Mouse (Mus musculus): ENCODE results near the gene Lrrc20. TPM values are rescaled to one million over a fixed set of nuclear protein-coding genes. Genes with fewer than 3 reads are reported as not detected.
"Not testable (repeated sequence)": the region's sequence is repeated elsewhere in the genome, so short reads cannot be mapped to it uniquely, and the experiment has no call there.

Gene Lrrc20
- polyA plus RNA-seq, 1 experiment from 2014 or later = 5.9 TPM

DNA sequence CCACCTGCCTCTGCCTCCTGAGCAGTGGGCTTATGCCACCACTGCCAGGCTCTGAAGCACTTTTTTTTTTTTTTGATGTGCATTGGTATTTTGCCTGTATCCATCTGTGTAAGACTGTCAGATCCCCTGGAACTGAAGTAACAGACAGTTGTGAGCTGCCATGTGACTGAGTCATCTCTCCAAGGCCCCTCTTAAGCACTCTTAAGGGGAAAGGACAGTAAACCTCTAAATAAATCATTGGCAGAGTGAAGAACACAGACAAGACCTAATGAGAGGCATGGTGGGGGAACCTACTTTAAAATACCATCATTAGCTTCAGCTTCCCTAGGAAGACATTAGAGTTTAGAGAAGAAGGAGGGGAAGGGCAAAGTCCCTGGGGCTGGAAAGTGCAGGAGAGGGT is 132.6 kb downstream of the Lrrc20 start:
- H3K36me3 ChIP-seq = no peaks in the 10 kb centered on the region
- no peaks in the 10 kb centered on the region for H3K4me1 ChIP-seq (replicated peaks)
- no peak overlapping the region for H3K4me2 ChIP-seq (replicated peaks)
- H3K27me3 ChIP-seq (replicated peaks) = no peaks in the 10 kb centered on the region
- ATAC-seq = no peak
- H3K9me3 ChIP-seq = no peaks in the 10 kb centered on the region
- H3K27ac ChIP-seq = no peak overlapping the region
- H3K4me3 ChIP-seq (replicated peaks) = no peak overlapping the region
- no peak overlapping the region for H3K9ac ChIP-seq

DNA sequence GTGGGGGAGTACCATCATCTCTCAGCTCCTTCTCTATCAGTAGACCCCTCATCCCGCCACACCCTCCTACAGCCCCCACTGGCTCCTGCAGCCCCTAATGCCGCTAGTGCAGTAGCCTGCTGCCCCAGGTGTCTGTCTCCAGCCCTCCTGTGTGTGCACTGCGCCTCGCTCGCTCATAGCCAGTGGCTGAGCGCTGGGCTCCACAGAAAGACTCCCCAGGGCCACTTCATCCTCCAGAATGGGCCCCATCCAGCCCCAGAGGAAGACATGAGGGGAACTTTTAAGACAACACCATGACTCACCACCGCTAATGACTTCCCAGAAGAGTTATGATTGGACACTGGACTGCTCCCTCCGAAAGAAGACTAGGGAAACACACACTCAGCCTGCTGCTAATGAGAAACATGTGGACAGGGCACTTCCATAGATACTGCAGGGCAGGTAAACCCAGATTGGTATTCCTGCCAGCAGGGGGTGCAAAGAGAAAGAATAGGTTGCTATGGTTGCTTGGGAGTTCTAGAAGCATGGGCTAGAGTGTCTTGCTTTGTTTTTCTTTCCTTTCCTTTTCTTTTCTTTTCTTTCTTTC is 135.1 kb downstream of the Lrrc20 start:
- peak; percentile 28; the same call in 1 of the 2 replicates for ATAC-seq
- 74% methylated on average over 8 of the region's 8 CpGs for WGBS
- H3K9ac ChIP-seq = no peak overlapping the region

DNA sequence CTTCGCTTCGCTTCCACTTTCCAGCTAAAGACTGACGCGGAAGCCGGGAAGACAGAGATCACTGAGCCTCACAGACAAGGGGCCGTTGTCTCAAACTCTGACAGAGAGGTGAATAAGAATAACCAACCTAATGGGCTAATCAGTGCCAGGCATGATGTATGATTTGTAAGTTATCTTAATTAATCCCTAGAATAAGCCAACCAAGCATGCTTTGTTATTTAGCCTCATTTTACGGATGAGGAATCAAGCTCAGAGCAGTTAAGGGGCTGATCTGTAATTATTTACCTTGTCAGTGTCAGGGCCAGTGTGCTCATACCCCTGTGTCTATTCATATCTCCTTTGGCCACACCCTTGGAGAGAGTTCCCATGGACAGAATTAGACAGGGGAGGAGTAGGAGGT is 138.7 kb downstream of the Lrrc20 start:
- Histone ChIP-seq H3K4me1 (replicated peaks) (no peaks in the 10 kb centered on the region), H3K9ac (no peak overlapping the region), H3K27me3 (replicated peaks) (no peaks in the 10 kb centered on the region), H3K4me3 (replicated peaks) (no peak overlapping the region), H3K9me3 (no peaks in the 10 kb centered on the region), H3K27ac (no peak overlapping the region), H3K4me2 (replicated peaks) (no peak overlapping the region), H3K36me3 (no peaks in the 10 kb centered on the region)
- no peak for ATAC-seq
- WGBS = 87% methylated on average over 7 of the region's 7 CpGs

More for the DNA sequence above, 135.1 kb downstream of the Lrrc20 start:
- Histone ChIP-seq H3K9me3 (no peaks in the 10 kb centered on the region), H3K27ac (no peak overlapping the region), H3K4me3 (replicated peaks) (no peak overlapping the region), H3K27me3 (replicated peaks) (no peaks in the 10 kb centered on the region), H3K4me1 (replicated peaks) (no peaks in the 10 kb centered on the region), H3K36me3 (no peaks in the 10 kb centered on the region), H3K4me2 (replicated peaks) (no peak overlapping the region)

DNA sequence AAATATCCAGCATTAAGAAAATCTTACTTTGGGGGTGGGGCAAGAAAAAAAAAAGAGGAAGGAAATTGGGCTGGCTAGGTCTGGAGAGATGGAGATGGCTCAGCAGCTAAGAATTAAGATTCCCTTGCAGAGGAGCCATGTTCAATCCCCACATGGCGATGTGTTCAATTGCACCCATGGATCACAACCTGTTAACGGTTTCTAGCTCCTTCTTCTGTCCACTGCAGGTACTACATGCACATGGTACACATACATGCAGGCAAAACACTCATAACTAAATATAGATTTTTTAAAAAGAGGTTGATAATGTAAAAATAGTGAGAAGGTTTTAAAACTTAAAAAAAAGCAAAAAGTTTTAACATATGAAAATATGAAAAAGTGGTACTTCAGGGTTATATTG is 142.9 kb downstream of the Lrrc20 start:
- no peaks in the 10 kb centered on the region for H3K27me3 ChIP-seq (replicated peaks)
- H3K36me3 ChIP-seq = no peaks in the 10 kb centered on the region
- no peaks in the 10 kb centered on the region for H3K4me1 ChIP-seq (replicated peaks)
- no peak overlapping the region for H3K9ac ChIP-seq
- 81% methylated on average over 2 of the region's 2 CpGs for WGBS
- no peaks in the 10 kb centered on the region for H3K9me3 ChIP-seq
- H3K4me3 ChIP-seq (replicated peaks) = no peak overlapping the region
- H3K27ac ChIP-seq = no peak overlapping the region
- ATAC-seq = no peak
- H3K4me2 ChIP-seq (replicated peaks) = no peak overlapping the region

DNA sequence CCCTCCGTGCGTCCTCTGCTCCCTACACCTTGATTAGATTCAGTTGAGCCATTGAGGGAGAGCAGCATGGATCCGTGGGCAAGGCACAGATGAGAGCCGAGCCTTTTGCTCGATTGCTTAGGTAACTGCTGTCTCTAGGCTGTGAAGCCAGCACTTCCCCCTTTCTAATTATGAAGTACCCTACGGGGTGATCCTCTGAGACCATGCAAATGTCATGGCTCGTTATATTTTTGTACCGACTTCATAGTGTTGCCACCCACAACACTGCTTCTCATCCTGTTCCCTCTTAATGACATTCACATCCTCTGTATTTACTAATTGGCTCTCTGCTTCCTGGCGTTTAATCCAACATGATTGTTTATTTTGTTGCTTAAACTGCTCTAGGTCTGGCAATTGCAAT is 146.1 kb downstream of the Lrrc20 start:
- no peak overlapping the region for H3K9ac ChIP-seq
- H3K4me1 ChIP-seq (replicated peaks) = peaks cover 12% of the 10 kb centered on the region
- no peak overlapping the region for H3K4me3 ChIP-seq (replicated peaks)
- H3K36me3 ChIP-seq = no peaks in the 10 kb centered on the region
- WGBS = 61% methylated on average over 9 of the region's 9 CpGs
- H3K4me2 ChIP-seq (replicated peaks) = no peak overlapping the region
- H3K27me3 ChIP-seq (replicated peaks) = peaks cover 21% of the 10 kb centered on the region
- no peak overlapping the region for H3K27ac ChIP-seq
- no peak for ATAC-seq
- H3K9me3 ChIP-seq = no peaks in the 10 kb centered on the region

DNA sequence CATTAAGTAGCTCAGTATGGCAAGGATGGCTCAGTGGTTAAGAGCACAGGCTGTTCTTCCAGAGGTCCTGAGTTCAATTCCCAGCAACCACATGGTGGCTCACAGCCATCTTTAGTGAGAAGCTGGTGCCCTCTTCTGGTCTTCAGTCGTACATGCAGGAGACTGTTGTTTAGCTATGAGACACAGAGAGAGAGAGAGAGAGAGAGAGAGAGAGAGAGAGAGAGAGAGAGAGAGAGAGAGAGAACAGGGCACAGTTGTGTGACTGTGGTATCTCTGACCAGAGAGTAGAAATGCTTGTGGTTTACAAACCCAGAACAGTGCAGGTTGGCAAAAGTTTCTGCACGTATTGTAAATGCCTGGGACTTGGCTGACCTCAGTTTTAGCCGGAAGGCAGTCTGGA is 148.3 kb downstream of the Lrrc20 start:
- not testable (repeated sequence) for H3K9ac ChIP-seq; H3K4me2 ChIP-seq (replicated peaks); H3K36me3 ChIP-seq; ATAC-seq; H3K9me3 ChIP-seq; H3K4me3 ChIP-seq (replicated peaks); H3K27ac ChIP-seq
- H3K4me1 ChIP-seq (replicated peaks) = peaks cover 12% of the 10 kb centered on the region
- WGBS = 63% methylated on average over 3 of the region's 3 CpGs
- peaks cover 21% of the 10 kb centered on the region for H3K27me3 ChIP-seq (replicated peaks)

DNA sequence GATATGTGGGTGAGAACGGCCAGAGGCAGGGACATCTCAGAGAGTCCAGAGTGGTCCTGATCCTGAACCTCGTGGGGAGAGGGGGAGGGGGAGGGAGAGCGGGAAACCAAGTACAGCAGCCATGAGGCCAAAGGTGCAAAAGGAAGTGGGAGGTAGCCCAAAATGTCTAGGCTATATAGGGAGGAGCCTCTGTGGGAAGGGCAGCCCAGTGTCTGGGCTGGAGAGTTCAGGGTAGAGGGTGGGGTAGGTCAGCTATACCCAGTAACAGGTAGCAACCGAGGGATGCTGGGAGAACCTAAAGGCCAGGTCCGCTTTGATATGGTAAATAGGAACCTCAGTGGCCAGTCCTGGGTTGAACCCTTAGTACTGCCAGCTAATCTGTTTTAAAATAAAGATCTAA is 149.2 kb downstream of the Lrrc20 start:
- 28% methylated on average over 5 of the region's 5 CpGs for WGBS
- Histone ChIP-seq H3K4me3 (replicated peaks) (no peak overlapping the region), H3K4me1 (replicated peaks) (peaks cover 12% of the 10 kb centered on the region), H3K9me3 (no peaks in the 10 kb centered on the region), H3K4me2 (replicated peaks) (peak overlapping the region; percentile 85; the same call in 1 of the 2 replicates), H3K9ac (no peak overlapping the region), H3K27ac (no peak overlapping the region), H3K36me3 (no peaks in the 10 kb centered on the region), H3K27me3 (replicated peaks) (peaks cover 21% of the 10 kb centered on the region)
- ATAC-seq = peak; percentile 39; the same call in 1 of the 2 replicates

DNA sequence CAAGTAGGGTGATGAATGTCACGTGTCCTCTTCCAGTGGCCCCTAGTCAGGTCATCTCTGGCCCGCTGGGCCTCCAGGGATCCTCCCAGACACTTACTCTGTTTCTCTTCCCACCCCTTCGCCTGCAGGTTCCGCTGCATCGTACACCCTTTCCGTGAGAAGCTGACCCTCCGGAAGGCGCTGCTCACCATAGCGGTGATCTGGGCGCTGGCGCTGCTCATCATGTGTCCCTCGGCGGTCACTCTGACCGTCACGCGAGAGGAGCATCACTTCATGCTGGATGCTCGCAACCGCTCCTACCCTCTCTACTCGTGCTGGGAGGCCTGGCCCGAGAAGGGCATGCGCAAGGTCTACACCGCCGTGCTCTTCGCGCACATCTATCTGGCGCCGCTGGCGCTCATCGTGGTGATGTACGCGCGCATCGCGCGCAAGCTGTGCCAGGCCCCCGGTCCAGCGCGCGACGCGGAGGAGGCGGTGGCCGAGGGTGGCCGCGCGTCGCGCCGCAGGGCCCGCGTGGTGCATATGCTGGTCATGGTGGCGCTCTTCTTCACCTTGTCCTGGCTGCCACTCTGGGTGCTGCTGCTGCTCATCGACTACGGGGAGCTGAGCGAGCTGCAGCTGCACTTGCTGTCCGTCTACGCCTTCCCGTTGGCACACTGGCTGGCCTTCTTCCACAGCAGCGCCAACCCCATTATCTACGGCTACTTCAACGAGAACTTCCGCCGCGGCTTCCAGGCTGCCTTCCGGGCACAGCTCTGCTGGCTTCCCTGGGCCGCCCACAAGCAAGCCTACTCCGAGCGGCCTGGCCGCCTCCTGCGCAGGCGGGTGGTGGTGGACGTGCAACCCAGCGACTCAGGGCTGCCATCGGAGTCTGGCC is 150.0 kb downstream of the Lrrc20 start:
- WGBS = 7% methylated on average over 74 of the region's 74 CpGs
- ATAC-seq = peak; percentile 61; the same call in 1 of the 2 replicates

DNA sequence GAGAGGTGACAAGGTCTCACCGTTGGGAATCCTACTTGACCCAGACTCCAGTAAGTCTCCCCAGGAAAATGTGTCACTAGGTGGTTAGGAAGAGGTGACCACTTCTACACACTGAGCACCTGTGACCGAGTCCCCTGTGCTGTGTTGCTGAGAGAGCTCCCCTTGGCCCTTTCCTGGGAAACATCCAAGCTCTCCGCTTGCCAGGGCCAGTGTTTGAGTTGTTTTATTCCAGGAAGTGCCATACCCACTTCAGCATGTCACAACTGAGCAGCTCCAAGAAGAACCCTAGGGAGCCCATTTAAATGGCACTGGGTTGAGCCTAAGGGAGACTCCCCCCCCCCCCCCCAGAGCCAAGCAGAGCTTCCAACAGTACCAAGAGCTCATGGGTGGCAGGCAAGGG is 150.9 kb downstream of the Lrrc20 start:
- no peak for ATAC-seq
- Histone ChIP-seq H3K4me3 (replicated peaks) (no peak overlapping the region), H3K36me3 (no peaks in the 10 kb centered on the region), H3K4me1 (replicated peaks) (peaks cover 12% of the 10 kb centered on the region), H3K9ac (no peak overlapping the region), H3K9me3 (no peaks in the 10 kb centered on the region), H3K27ac (no peak overlapping the region), H3K4me2 (replicated peaks) (no peak overlapping the region), H3K27me3 (replicated peaks) (peaks cover 21% of the 10 kb centered on the region)
- WGBS = 72% methylated on average over 3 of the region's 3 CpGs

More for the DNA sequence above, 150.0 kb downstream of the Lrrc20 start:
- no peak overlapping the region for H3K27ac ChIP-seq
- H3K27me3 ChIP-seq (replicated peaks) = peaks cover 21% of the 10 kb centered on the region
- peak overlapping the region; percentile 40 for H3K4me3 ChIP-seq (replicated peaks)
- H3K36me3 ChIP-seq = no peaks in the 10 kb centered on the region
- peak overlapping the region; percentile 0; the same call in 1 of the 2 replicates for H3K9ac ChIP-seq
- H3K9me3 ChIP-seq = no peaks in the 10 kb centered on the region
- H3K4me2 ChIP-seq (replicated peaks) = peak overlapping the region; percentile 85
- H3K4me1 ChIP-seq (replicated peaks) = peaks cover 12% of the 10 kb centered on the region

DNA sequence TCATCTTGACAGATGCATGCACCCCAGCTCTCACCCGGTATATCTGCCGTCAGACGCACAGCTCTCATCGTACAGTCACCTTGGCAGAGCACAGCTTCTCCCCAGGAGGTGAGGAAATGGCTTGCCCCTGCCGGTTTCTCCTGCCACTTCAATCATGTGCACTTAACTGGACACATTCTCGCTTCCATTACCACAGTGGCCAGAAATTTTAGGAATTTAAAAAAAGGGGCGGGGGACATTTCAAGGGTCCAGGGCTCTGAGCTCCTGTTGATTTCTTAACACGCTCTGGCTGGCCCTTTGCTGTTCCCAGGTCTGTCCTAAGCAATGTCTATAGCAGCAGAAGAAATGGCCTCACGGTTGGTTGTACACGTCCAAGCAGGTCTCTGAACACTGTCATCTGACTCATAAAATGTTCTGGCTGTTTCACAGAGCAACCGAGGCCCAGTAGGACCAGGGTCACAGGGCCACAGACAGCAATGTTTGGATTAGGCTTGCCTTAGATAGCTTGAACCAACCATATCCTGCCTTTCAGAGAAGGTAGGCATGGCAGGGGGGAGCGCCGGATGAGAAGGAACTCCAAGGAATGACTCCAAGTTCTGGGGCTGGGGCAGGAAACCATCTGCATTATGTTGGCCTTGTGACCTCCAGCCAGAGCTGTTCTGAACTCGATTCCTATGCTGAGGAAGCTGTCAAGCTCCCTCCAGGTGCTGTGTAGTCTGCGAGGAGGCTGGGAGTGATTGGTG is 151.8 kb downstream of the Lrrc20 start:
- no peak overlapping the region for H3K27ac ChIP-seq

DNA sequence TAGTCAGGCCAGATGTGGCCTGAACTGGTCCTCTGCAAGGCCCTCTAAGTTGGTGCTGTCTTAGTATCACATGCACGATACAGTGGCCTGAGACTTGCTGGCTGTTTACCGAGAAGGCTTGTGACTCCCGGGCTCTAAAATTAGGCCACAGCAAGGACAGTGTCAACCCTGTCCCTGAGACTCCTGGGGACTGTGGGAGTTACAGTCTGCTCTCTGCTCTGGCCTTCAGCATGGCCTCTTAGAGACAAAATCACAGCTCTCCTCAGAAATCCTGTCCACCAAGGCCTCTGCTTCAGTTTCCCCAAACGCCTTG is 152.3 kb downstream of the Lrrc20 start:
- Histone ChIP-seq H3K4me2 (replicated peaks) (no peak overlapping the region), H3K9me3 (no peaks in the 10 kb centered on the region), H3K27ac (no peak overlapping the region), H3K4me1 (replicated peaks) (peaks cover 12% of the 10 kb centered on the region), H3K36me3 (no peaks in the 10 kb centered on the region), H3K27me3 (replicated peaks) (peaks cover 21% of the 10 kb centered on the region), H3K4me3 (replicated peaks) (no peak overlapping the region), H3K9ac (no peak overlapping the region)
- 67% methylated on average over 4 of the region's 4 CpGs for WGBS
- ATAC-seq = no peak

More for the DNA sequence above, 151.8 kb downstream of the Lrrc20 start:
- WGBS = 60% methylated on average over 15 of the region's 15 CpGs
- H3K4me3 ChIP-seq (replicated peaks) = no peak overlapping the region
- no peak for ATAC-seq
- H3K4me2 ChIP-seq (replicated peaks) = no peak overlapping the region
- no peaks in the 10 kb centered on the region for H3K36me3 ChIP-seq
- H3K9me3 ChIP-seq = no peaks in the 10 kb centered on the region
- peaks cover 12% of the 10 kb centered on the region for H3K4me1 ChIP-seq (replicated peaks)
- no peak overlapping the region for H3K9ac ChIP-seq
- peaks cover 21% of the 10 kb centered on the region for H3K27me3 ChIP-seq (replicated peaks)
